Mouse (Mus musculus) kidney, embryonic 14.5 days (tissue): ENCODE measurements around the gene Irak2. TPM values are rescaled to one million over a fixed set of nuclear protein-coding genes. Genes with fewer than 3 reads are reported as not detected.

Source experiments
- ATAC-seq: fragments of 200-750 bp; cut with Nextera tagmentation; 2 replicates; pipeline ENCODE4 v1.8.0; 2017; ENCODE audit warnings: moderate number of reproducible peaks, mild to moderate bottlenecking, moderate TSS enrichment, moderate library complexity; ENCODE audit not compliant: low FRiP score, low TSS enrichment
- H3K27ac ChIP-seq: fragments of 300-500 bp; sonication (generic); 2 replicates; pipeline ENCODE4 v1.5.1; 2014; ENCODE audit warnings: low read depth, mild to moderate bottlenecking, low read length, moderate library complexity, mixed read lengths
- H3K27me3 ChIP-seq: fragments of 300-500 bp; sonication (generic); 2 replicates; pipeline ENCODE4 v1.6.1; 2014; ENCODE audit warnings: mild to moderate bottlenecking, low read length; ENCODE audit not compliant: control insufficient read depth, insufficient read depth
- H3K36me3 ChIP-seq: fragments of 300-500 bp; sonication (generic); 2 replicates; pipeline ENCODE4 v1.6.1; 2014; ENCODE audit warnings: low read length, mixed read lengths; ENCODE audit not compliant: control insufficient read depth, insufficient read depth
- H3K4me1 ChIP-seq: fragments of 300-500 bp; sonication (generic); 2 replicates; pipeline ENCODE4 v1.6.1; 2014; ENCODE audit warnings: low read length, mixed read lengths; ENCODE audit not compliant: control insufficient read depth, insufficient read depth
- H3K4me2 ChIP-seq: fragments of 300-500 bp; sonication (generic); replicated peaks from 2 replicates; pipeline ENCODE4 v1.6.1; 2014; ENCODE audit warnings: low read depth, mild to moderate bottlenecking, low read length
- H3K4me3 ChIP-seq: fragments of 300-500 bp; sonication (generic); 2 replicates; pipeline ENCODE4 v1.5.1; 2014; ENCODE audit warnings: mild to moderate bottlenecking, low read length
- H3K9ac ChIP-seq: fragments of 300-500 bp; sonication (generic); 2 replicates; pipeline ENCODE4 v1.6.1; 2014; ENCODE audit warnings: low read depth, mild to moderate bottlenecking, low read length, moderate library complexity
- H3K9me3 ChIP-seq: fragments of 300-500 bp; sonication (generic); 2 replicates; pipeline ENCODE4 v1.6.1; 2016; ENCODE audit warnings: low read length; ENCODE audit not compliant: control insufficient read depth
- WGBS: fragments of 180-500 bp; shearing (Covaris S2); extraction: QIAGEN DNeasy Blood & Tissue Kit; methylation state at CpG from one replicate; pipeline ENCODE4 v1.1.7; 2014; 5-methylcytosine and 5-hydroxymethylcytosine counted together
- polyA plus RNA-seq: library from polyadenylated mRNA; unstranded; fragments of >200 nt; fragmentation: Nextera tagmentation; extraction: Ambion mirVana; gene quantifications from 2 replicates; pipeline ENCODE4 v1.2.1, GENCODE M21; 2014

Irak2 gene
- polyA plus RNA-seq, 1 experiment from 2014 or later, result 2.6 TPM

- H3K9ac ChIP-seq, result no peak overlapping the region
- no peaks in the 10 kb centered on the region for H3K36me3 ChIP-seq
- 63% methylated on average over 14 of the region's 14 CpGs for WGBS
- no peaks in the 10 kb centered on the region for H3K27me3 ChIP-seq
- no peaks in the 10 kb centered on the region for H3K9me3 ChIP-seq
- H3K4me1 ChIP-seq, result peaks cover 22% of the 10 kb centered on the region
- H3K27ac ChIP-seq, result peak overlapping the region; percentile 51; the same call in 1 of the 2 replicates
- peak overlapping the region; percentile 10; the same call in 1 of the 2 replicates for H3K4me2 ChIP-seq
- no peak overlapping the region for H3K4me3 ChIP-seq
- peak; percentile 37; the same call in 1 of the 2 replicates for ATAC-seq
These were observed 22.5 kb downstream of the Irak2 start for GRCm38 (mm10) chr6:113660492-113661352.

DNA sequence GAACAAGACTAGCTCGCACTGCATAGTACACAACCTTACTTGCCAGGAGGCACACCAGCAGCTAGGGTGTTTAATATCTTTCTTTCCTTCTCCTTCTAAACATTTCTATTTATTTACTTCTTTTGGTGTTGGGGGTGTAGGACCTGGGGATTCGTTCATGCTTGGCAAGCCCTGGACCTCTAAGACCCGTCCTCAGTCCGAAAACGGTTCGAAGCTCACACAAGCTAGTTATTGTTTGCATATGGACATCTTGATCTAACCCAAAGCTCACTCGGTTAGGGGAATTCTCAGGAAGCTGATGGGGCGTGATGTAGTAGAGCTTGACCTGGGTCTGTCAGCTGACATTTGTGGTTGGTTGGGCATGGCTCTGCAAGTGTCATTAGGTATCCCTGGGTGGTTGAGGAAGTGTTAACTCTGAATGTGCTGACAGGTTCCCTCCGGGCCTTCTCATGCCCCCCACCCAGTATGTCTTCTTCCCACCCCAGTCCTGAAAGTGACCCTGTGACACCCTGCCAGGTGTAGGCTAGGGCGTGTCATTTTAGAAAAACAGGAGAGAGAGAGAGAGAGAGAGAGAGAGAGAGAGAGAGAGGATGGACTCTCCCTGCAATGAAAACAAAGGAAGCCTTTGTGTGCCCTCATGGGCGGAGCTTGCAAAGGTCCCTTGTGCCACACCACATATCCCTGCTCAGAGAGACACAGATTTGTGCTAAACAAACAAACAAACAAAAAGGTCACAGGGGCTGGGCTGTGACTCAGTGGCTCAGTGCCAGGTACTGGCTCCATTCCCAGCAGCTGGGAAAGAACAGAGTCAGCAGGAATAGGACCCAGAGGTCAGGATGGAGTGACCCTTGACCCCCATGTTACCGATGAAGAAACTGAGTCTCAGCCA lies 23.3 kb downstream of the Irak2 start:
- Histone ChIP-seq H3K36me3 (no peaks in the 10 kb centered on the region), H3K27me3 (no peaks in the 10 kb centered on the region), H3K27ac (peak overlapping the region; percentile 3; the same call in 1 of the 2 replicates), H3K4me2 (0 out of 2 replicates have a peak overlapping the region, but pooled peaks have one; percentile 10), H3K9me3 (no peaks in the 10 kb centered on the region), H3K4me1 (peaks cover 22% of the 10 kb centered on the region), H3K4me3 (no peak overlapping the region), H3K9ac (no peak overlapping the region)
- no peak for ATAC-seq
- 38% methylated on average over 12 of the region's 12 CpGs for WGBS

DNA sequence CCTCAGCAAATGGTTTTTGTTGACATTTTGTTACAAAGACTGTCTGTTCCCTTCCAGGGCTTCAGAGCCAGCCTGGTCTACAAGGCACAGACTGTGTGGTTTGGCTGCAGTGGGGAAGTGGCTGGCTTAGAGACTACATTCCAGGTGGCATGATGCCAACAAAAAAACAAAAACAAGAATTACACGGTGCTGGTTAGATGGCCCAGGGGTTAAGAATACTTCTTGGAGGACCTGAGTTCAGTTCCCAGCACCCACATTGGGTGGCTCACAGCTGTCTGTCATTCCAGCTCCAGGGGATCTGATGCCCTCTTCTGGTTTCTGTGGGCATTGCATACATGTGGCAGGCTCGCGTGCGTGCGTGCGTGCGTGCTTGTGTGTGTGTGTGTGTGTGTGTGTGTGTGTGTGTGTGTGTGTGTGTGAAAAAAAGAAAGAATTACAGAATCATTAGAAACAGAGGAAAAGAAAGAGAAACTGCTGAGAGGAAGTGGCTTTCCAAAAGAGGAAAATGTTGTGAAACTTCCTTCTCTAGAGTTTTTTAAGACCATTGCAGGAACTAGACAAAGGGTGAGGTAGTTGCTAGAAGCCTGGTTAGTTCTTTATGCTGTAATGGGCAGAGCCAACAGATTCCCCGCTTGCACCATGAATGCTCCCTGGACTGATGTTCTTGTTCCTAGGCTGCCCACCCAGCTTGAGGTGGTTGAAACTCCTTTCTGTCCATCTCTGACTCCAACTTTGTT lies 24.9 kb downstream of the Irak2 start:
- ATAC-seq, result no peak
- H3K9me3 ChIP-seq, result no peaks in the 10 kb centered on the region
- WGBS, result 92% methylated on average over 8 of the region's 8 CpGs
- no peak overlapping the region for H3K4me3 ChIP-seq
- H3K4me2 ChIP-seq, result no peak overlapping the region
- H3K27me3 ChIP-seq, result no peaks in the 10 kb centered on the region
- peaks cover 22% of the 10 kb centered on the region for H3K4me1 ChIP-seq
- H3K9ac ChIP-seq, result no peak overlapping the region
- no peak overlapping the region for H3K27ac ChIP-seq
- H3K36me3 ChIP-seq, result no peaks in the 10 kb centered on the region

DNA sequence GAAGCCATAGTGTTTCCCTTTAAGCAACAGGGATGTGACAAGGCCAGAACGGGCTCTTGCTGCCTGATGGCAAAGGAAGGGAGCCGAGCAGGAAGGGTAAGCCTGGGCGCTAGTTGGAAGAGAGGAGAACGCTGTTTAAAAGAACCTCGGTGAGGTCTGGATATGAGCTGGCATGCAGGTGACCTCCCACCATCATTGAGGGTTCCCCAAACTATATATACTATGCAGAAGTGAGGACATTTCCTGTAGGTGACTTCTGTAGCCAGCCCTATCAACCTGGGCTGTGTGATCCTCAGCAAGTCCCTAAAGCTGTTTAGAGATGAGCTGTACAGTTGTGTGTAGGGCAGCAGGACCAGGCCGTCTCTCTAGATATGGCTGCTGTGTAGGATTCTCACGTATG lies 26.0 kb downstream of the Irak2 start:
- WGBS, result 86% methylated on average over 7 of the region's 7 CpGs
- Histone ChIP-seq H3K4me1 (peaks cover 25% of the 10 kb centered on the region), H3K4me2 (no peak overlapping the region), H3K9ac (no peak overlapping the region), H3K27me3 (no peaks in the 10 kb centered on the region), H3K36me3 (no peaks in the 10 kb centered on the region), H3K9me3 (no peaks in the 10 kb centered on the region), H3K4me3 (no peak overlapping the region), H3K27ac (no peak overlapping the region)
- ATAC-seq, result no peak

- Histone ChIP-seq H3K27me3 (no peaks in the 10 kb centered on the region), H3K27ac (no peak overlapping the region; the same call in 1 of the 2 replicates), H3K4me3 (no peak overlapping the region), H3K36me3 (no peaks in the 10 kb centered on the region), H3K9me3 (no peaks in the 10 kb centered on the region), H3K9ac (no peak overlapping the region), H3K4me2 (no peak overlapping the region), H3K4me1 (peaks cover 7% of the 10 kb centered on the region; the same call in 1 of the 2 replicates)
- 36% methylated on average over 8 of the region's 8 CpGs for WGBS
- no peak for ATAC-seq
These were observed 29.4 kb downstream of the Irak2 start for GRCm38 (mm10) chr6:113667611-113668122.

GRCm38 (mm10) chr6:113668287-113669154 lies 30.3 kb downstream of the Irak2 start:
- H3K27me3 ChIP-seq, result no peaks in the 10 kb centered on the region
- H3K4me1 ChIP-seq, result peaks cover 7% of the 10 kb centered on the region; the same call in 1 of the 2 replicates
- H3K9me3 ChIP-seq, result no peaks in the 10 kb centered on the region
- H3K36me3 ChIP-seq, result no peaks in the 10 kb centered on the region
- H3K9ac ChIP-seq, result no peak overlapping the region
- WGBS, result 38% methylated on average over 15 of the region's 15 CpGs
- H3K4me3 ChIP-seq, result no peak overlapping the region
- peak; percentile 48; the same call in 1 of the 2 replicates for ATAC-seq
- H3K27ac ChIP-seq, result peak overlapping the region; percentile 69; the same call in 1 of the 2 replicates
- H3K4me2 ChIP-seq, result no peak overlapping the region

- no peak overlapping the region for H3K27ac ChIP-seq
- ATAC-seq, result no peak
These were observed 31.6 kb downstream of the Irak2 start for GRCm38 (mm10) chr6:113669821-113670220.

More at GRCm38 (mm10) chr6:113669821-113670220, 31.6 kb downstream of the Irak2 start:
- no peaks in the 10 kb centered on the region for H3K36me3 ChIP-seq
- H3K4me2 ChIP-seq, result no peak overlapping the region
- 63% methylated on average over 7 of the region's 7 CpGs for WGBS
- H3K4me1 ChIP-seq, result peaks cover 7% of the 10 kb centered on the region; the same call in 1 of the 2 replicates
- no peak overlapping the region for H3K4me3 ChIP-seq
- H3K27me3 ChIP-seq, result no peaks in the 10 kb centered on the region
- no peak overlapping the region for H3K9ac ChIP-seq
- H3K9me3 ChIP-seq, result no peaks in the 10 kb centered on the region
